Mouse (Mus musculus) forebrain, embryonic 14.5 days (tissue): ENCODE data around the gene Plcd3. TPM values are rescaled to one million over a fixed set of nuclear protein-coding genes. Genes with fewer than 3 reads are reported as not detected.

Source experiments
- ATAC-seq: fragments of 200-750 bp; cut with Nextera tagmentation; 2 replicates; pipeline ENCODE4 v1.8.0; 2017; ENCODE audit warnings: mild to moderate bottlenecking, moderate library complexity
- DNase-seq: peaks from one replicate; pipeline ENCODE4 v3.0.0-alpha.2; 2015; ENCODE audit warnings: low spot score
- H3K27ac ChIP-seq: fragments of 300-500 bp; sonication (generic); 2 replicates; pipeline ENCODE4 v1.5.1; 2014; ENCODE audit warnings: low read depth, mild to moderate bottlenecking, control low read depth, low read length, moderate library complexity
- H3K27me3 ChIP-seq: fragments of 300-500 bp; sonication (generic); replicated peaks from 2 replicates; pipeline ENCODE4 v1.6.1; 2014; ENCODE audit warnings: low read length, control low read depth, mixed read lengths; ENCODE audit not compliant: control insufficient read depth, insufficient read depth
- H3K36me3 ChIP-seq: fragments of 300-500 bp; sonication (generic); 2 replicates; pipeline ENCODE4 v1.6.1; 2014; ENCODE audit warnings: low read length, control low read depth; ENCODE audit not compliant: control insufficient read depth, insufficient read depth
- H3K4me1 ChIP-seq: fragments of 300-500 bp; sonication (generic); 2 replicates; pipeline ENCODE4 v1.6.1; 2014; ENCODE audit warnings: antibody characterized with exemption, low read length, control low read depth; ENCODE audit not compliant: control insufficient read depth, insufficient read depth
- H3K4me2 ChIP-seq: fragments of 300-500 bp; sonication (generic); 2 replicates; pipeline ENCODE4 v1.6.1; 2014; ENCODE audit warnings: mild to moderate bottlenecking, control low read depth, low read length
- H3K4me3 ChIP-seq: fragments of 300-500 bp; sonication (generic); 2 replicates; pipeline ENCODE4 v1.5.1; 2014; ENCODE audit warnings: low read depth, low read length, control low read depth
- H3K9ac ChIP-seq: fragments of 300-500 bp; sonication (generic); 2 replicates; pipeline ENCODE4 v1.6.1; 2014; ENCODE audit warnings: mild to moderate bottlenecking, low read length, control low read depth, moderate library complexity
- H3K9me3 ChIP-seq: fragments of 300-500 bp; sonication (generic); replicated peaks from 2 replicates; pipeline ENCODE4 v1.6.1; 2016; ENCODE audit warnings: low read length, control low read depth, mixed read lengths; ENCODE audit not compliant: control insufficient read depth
- WGBS: fragments of 180-500 bp; shearing (Covaris S2); extraction: QIAGEN DNeasy Blood & Tissue Kit; methylation state at CpG from one replicate; pipeline ENCODE4 v1.1.7; 2014; 5-methylcytosine and 5-hydroxymethylcytosine counted together
- polyA plus RNA-seq: library from polyadenylated mRNA; unstranded; fragments of >200 nt; fragmentation: Nextera tagmentation; extraction: Ambion mirVana; gene quantifications from 2 replicates; pipeline ENCODE4 v1.2.1, GENCODE M21; 2014

Plcd3 gene
- polyA plus RNA-seq, 1 experiment from 2014 or later, result 1.4 TPM

GRCm38 (mm10) chr11:103027570-103028175 lies 73.8 kb downstream of the Plcd3 start:
- WGBS, result 12% methylated on average over 8 of the region's 8 CpGs
- Histone ChIP-seq H3K27ac (0 out of 2 replicates have a peak overlapping the region, but pooled peaks have one; percentile 27), H3K9ac (peak overlapping the region; percentile 67)

GRCm38 (mm10) chr11:103026901-103027300 lies 74.6 kb downstream of the Plcd3 start:
- ATAC-seq, result no peak
- no peak for DNase-seq
- Histone ChIP-seq H3K9ac (no peak overlapping the region), H3K4me3 (no peak overlapping the region), H3K4me1 (peaks cover 14% of the 10 kb centered on the region), H3K4me2 (peak overlapping the region; percentile 75; the same call in 1 of the 2 replicates), H3K27me3 (no peaks in the 10 kb centered on the region), H3K9me3 (no peaks in the 10 kb centered on the region), H3K36me3 (0 out of 2 replicates have a peak, but pooled peaks cover 3% of the 10 kb centered on the region), H3K27ac (no peak overlapping the region)
- WGBS, result 96% methylated on average over 3 of the region's 3 CpGs

More at GRCm38 (mm10) chr11:103027570-103028175, 73.8 kb downstream of the Plcd3 start:
- no peak for DNase-seq
- H3K36me3 ChIP-seq, result 0 out of 2 replicates have a peak, but pooled peaks cover 6% of the 10 kb centered on the region
- ATAC-seq, result peak; percentile 30
- peaks cover 14% of the 10 kb centered on the region for H3K4me1 ChIP-seq
- peak overlapping the region; percentile 75 for H3K4me2 ChIP-seq
- no peaks in the 10 kb centered on the region for H3K9me3 ChIP-seq
- H3K27me3 ChIP-seq, result no peaks in the 10 kb centered on the region
- peak overlapping the region; percentile 60 for H3K4me3 ChIP-seq

- peaks cover 8% of the 10 kb centered on the region for H3K4me1 ChIP-seq
- no peaks in the 10 kb centered on the region for H3K27me3 ChIP-seq
- H3K36me3 ChIP-seq, result 0 out of 2 replicates have a peak, but pooled peaks cover 3% of the 10 kb centered on the region
- no peak for DNase-seq
- H3K9me3 ChIP-seq, result no peaks in the 10 kb centered on the region
- WGBS, result 85% methylated on average over 3 of the region's 3 CpGs
- no peak overlapping the region for H3K4me3 ChIP-seq
- H3K9ac ChIP-seq, result no peak overlapping the region
- H3K4me2 ChIP-seq, result no peak overlapping the region
- ATAC-seq, result no peak
- H3K27ac ChIP-seq, result no peak overlapping the region
Measured at GRCm38 (mm10) chr11:103023974-103024373, 77.5 kb downstream of the Plcd3 start.

GRCm38 (mm10) chr11:103020713-103021335 lies 80.6 kb downstream of the Plcd3 start:
- H3K4me3 ChIP-seq, result no peak overlapping the region
- H3K9ac ChIP-seq, result no peak overlapping the region
- H3K4me2 ChIP-seq, result no peak overlapping the region
- WGBS, result 69% methylated on average over 3 of the region's 3 CpGs
- DNase-seq (no peak), ATAC-seq (no peak)
- H3K27ac ChIP-seq, result no peak overlapping the region
- H3K36me3 ChIP-seq, result 0 out of 2 replicates have a peak, but pooled peaks cover 3% of the 10 kb centered on the region
- H3K4me1 ChIP-seq, result peaks cover 3% of the 10 kb centered on the region
- H3K27me3 ChIP-seq, result no peaks in the 10 kb centered on the region
- no peaks in the 10 kb centered on the region for H3K9me3 ChIP-seq

Other genes with a start within 250 kb of the Plcd3 start
- 150 and 168 TPM in 2 replicates for gene Eftud2, start 220.7 kb downstream of the Plcd3 start, polyA plus RNA-seq
- gene Ccdc103, start 220.5 kb downstream of the Plcd3 start, polyA plus RNA-seq, result 2.6 and 2.8 TPM in 2 replicates
- 0.19 TPM in 1 of 2 replicates, not detected in the other for gene Fam187a, start 216.5 kb downstream of the Plcd3 start, polyA plus RNA-seq
- 0.23 and 0.37 TPM in 2 replicates for gene Gfap, start 200.7 kb downstream of the Plcd3 start, polyA plus RNA-seq
- gene Kif18b, start 176.5 kb downstream of the Plcd3 start, polyA plus RNA-seq, result 4.3 and 5.1 TPM in 2 replicates
- gene C1ql1, start 155.0 kb downstream of the Plcd3 start, polyA plus RNA-seq, result 1.9 and 2.5 TPM in 2 replicates
- 37.0 and 43.8 TPM in 2 replicates for gene Nmt1, start 73.5 kb downstream of the Plcd3 start, polyA plus RNA-seq
- 207 and 220 TPM in 2 replicates for gene Dcakd, start 73.3 kb downstream of the Plcd3 start, polyA plus RNA-seq
- gene Acbd4, start within 50 bp of the Plcd3 start, polyA plus RNA-seq, result 10.4 and 11.8 TPM in 2 replicates
- 4.8 and 5.4 TPM in 2 replicates for gene Hexim1, start 14.6 kb upstream of the Plcd3 start, polyA plus RNA-seq
- 9.6 and 13.4 TPM in 2 replicates for gene Hexim2, start 30.8 kb upstream of the Plcd3 start, polyA plus RNA-seq
- 1.2 and 3.2 TPM in 2 replicates for gene Fmnl1, start 69.4 kb upstream of the Plcd3 start, polyA plus RNA-seq
- 0.78 and 1.2 TPM in 2 replicates for gene 1700023F06Rik, start 106.9 kb upstream of the Plcd3 start, polyA plus RNA-seq
- not detected in 2 replicates for gene Spata32, start 116.8 kb upstream of the Plcd3 start, polyA plus RNA-seq
- gene Map3k14, start 165.8 kb upstream of the Plcd3 start, polyA plus RNA-seq, result 1.7 and 2.7 TPM in 2 replicates